Comparison of ENCODE assay signal across 25 mouse cellular contexts in the genomic region with DNA sequence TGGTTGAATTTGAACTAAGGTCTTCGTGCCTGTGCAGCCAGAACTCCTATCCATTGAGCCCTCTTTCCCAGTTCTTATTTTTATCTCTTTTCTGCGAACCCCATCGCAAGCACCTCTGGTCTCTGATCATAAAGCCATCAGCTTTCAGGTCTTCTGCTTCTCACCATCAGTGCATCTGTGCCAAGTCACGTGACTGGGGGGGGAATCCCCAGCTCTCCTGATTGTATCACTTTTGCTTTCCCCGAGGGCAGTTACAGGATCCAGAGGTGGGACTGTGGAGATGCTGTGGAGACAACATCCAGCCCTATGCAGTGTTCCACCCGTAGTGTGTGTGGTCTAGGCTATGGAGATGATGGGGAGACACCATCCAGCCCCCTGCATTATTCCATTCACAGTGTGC.
DNase-seq lines count a peak whose midpoint lies in the region; ATAC-seq lines count a peak whose summit lies in the region.
"Had no signal": no experiment of that assay in that cellular context is flagged by ENCODE, and none has a peak within 500 bp of the region (broad histone marks: within the 10 kb centered on the region; RNA-seq: fewer than 3 reads in every experiment).

No protein-coding gene starts in this region.

- H3K4me2 ChIP-seq in midbrain, embryonic 14.5 days (ENCODE audit: low read length) = no peak overlapping the region
- H3K4me2 ChIP-seq: embryonic facial prominence, embryonic 13.5 days; heart, embryonic 11.5 days; hindbrain, embryonic 12.5 days; hindbrain, embryonic 15.5 days; intestine, embryonic 15.5 days had no signal

- no peaks in the 10 kb centered on the region for H3K36me3 ChIP-seq in splenic B cell, adult 2 months (ENCODE audit: control insufficient read depth, insufficient read depth, low read length, poor library complexity, severe bottlenecking)
- H3K36me3 ChIP-seq in midbrain, embryonic 14.5 days (ENCODE audit: control insufficient read depth, insufficient read depth, low read length) = no peaks in the 10 kb centered on the region
- H3K36me3 ChIP-seq: embryonic facial prominence, embryonic 10.5 days; embryonic facial prominence, embryonic 13.5 days; hindbrain, embryonic 12.5 days; hindbrain, embryonic 15.5 days; intestine, embryonic 15.5 days had no signal

- no peaks in the 10 kb centered on the region for H3K4me1 ChIP-seq in midbrain, embryonic 14.5 days (ENCODE audit: control insufficient read depth, insufficient read depth, low read length)
- H3K4me1 ChIP-seq: embryonic facial prominence, embryonic 10.5 days; hindbrain, embryonic 12.5 days; hindbrain, embryonic 15.5 days; intestine, embryonic 15.5 days had no signal

- H3K4me3 ChIP-seq in midbrain, embryonic 14.5 days (replicated peaks; ENCODE audit: low read depth, low read length) = no peak overlapping the region
- H3K4me3 ChIP-seq: embryonic facial prominence, embryonic 10.5 days; embryonic facial prominence, embryonic 13.5 days; erythroblast, embryonic 14.5 days; heart, adult 2 months; hindbrain, embryonic 12.5 days; hindbrain, embryonic 15.5 days; intestine, embryonic 15.5 days had no signal

- no peak overlapping the region for H3K27ac ChIP-seq in midbrain, embryonic 14.5 days (replicated peaks; ENCODE audit: low read depth, low read length)
- H3K27ac ChIP-seq: embryonic facial prominence, embryonic 10.5 days; embryonic facial prominence, embryonic 13.5 days; heart, adult 2 months; hindbrain, embryonic 12.5 days; hindbrain, embryonic 15.5 days; intestine, embryonic 15.5 days had no signal

- H3K9me3 ChIP-seq in midbrain, embryonic 14.5 days (ENCODE audit: control insufficient read depth, low read length) = no peaks in the 10 kb centered on the region
- H3K9me3 ChIP-seq: embryonic facial prominence, embryonic 10.5 days; embryonic facial prominence, embryonic 13.5 days; hindbrain, embryonic 15.5 days; intestine, embryonic 15.5 days had no signal

- no peak for ATAC-seq in midbrain, embryonic 14.5 days (ENCODE audit: low FRiP score, low TSS enrichment)
- ATAC-seq: forebrain, embryonic 14.5 days; forebrain, postnatal 0 days; intestine, embryonic 15.5 days had no signal

- no peak overlapping the region for H3K9ac ChIP-seq in midbrain, embryonic 14.5 days (replicated peaks; ENCODE audit: low read length)
- H3K9ac ChIP-seq: embryonic facial prominence, embryonic 13.5 days; forebrain, postnatal 0 days; hindbrain, embryonic 12.5 days; hindbrain, embryonic 15.5 days; intestine, embryonic 15.5 days had no signal

- 85% methylated on average over 6 of the region's 6 CpGs for WGBS in midbrain, embryonic 14.5 days

- peak; percentile 19 to 42 for DNase-seq in B cell, adult 2 months
- peak; percentile 59 for DNase-seq in CD4-positive, CD25-positive, alpha-beta regulatory T cell, adult 2 months (ENCODE audit: low read depth, low spot score)
- DNase-seq in T-cell, adult 2 months (ENCODE audit: low spot score) = peak; percentile 4
- DNase-seq in splenic B cell, adult 2 months (ENCODE audit: low read depth, low spot score) = peak; percentile 40
- DNase-seq in cerebellum, postnatal 36 days = no peak
- no peak for DNase-seq in midbrain, embryonic 14.5 days
- no peak for DNase-seq in frontal cortex, adult 2 months (ENCODE audit: extremely low spot score in 1 of 2, low spot score in 1 of 2)
- DNase-seq: adrenal gland, postnatal 10 days; adrenal gland, postnatal 36 days; cerebellum, adult 18-20 months; cerebellum, adult 9-10 months; cerebellum, postnatal 25 days; embryo, embryonic 11 days; forebrain, postnatal 0 days; gastrocnemius, postnatal 25 days; heart, adult 2 months; kidney, adult 11 months had no signal

- H3K27me3 ChIP-seq in splenic B cell, adult 2 months (ENCODE audit: control insufficient read depth, insufficient read depth, low read length, poor library complexity, severe bottlenecking) = no peaks in the 10 kb centered on the region
- H3K27me3 ChIP-seq in midbrain, embryonic 14.5 days (ENCODE audit: control insufficient read depth, insufficient read depth, low read length) = no peaks in the 10 kb centered on the region
- H3K27me3 ChIP-seq: embryonic facial prominence, embryonic 13.5 days; hindbrain, embryonic 12.5 days; hindbrain, embryonic 15.5 days; intestine, embryonic 15.5 days had no signal

Comparison
In these comparisons a context has a peak if more than half of its experiments do, and no peak if none do; other contexts are left out.
1. DNase-seq: peak in B cell, adult 2 months (2 of 2), CD4-positive, CD25-positive, alpha-beta regulatory T cell, adult 2 months (single experiment), T-cell, adult 2 months (single experiment) and splenic B cell, adult 2 months (single experiment); none in cerebellum, postnatal 36 days (0 of 2), midbrain, embryonic 14.5 days (single experiment) and frontal cortex, adult 2 months (0 of 2).